Mouse (Mus musculus) erythroblast, embryonic 14.5 days (primary cell): ENCODE measurements at regions not wholly inside any gene's neighbourhood (a gene's known extent, or its start where the extent isn't known, plus 50 kb on each side); places are given as distances from the start of the nearest gene placed in this dataset.

Experiments used
- GATA1 ChIP-seq: IDR thresholded peaks from 2 replicates; pipeline ENCODE4 v1.6.1; 2012; ENCODE audit warnings: low read length, inconsistent platforms, mixed read lengths
- TAL1 ChIP-seq: IDR thresholded peaks from 3 replicates; pipeline ENCODE4 v1.6.1; 2012; ENCODE audit warnings: low read length, inconsistent platforms, mixed read lengths

DNA sequence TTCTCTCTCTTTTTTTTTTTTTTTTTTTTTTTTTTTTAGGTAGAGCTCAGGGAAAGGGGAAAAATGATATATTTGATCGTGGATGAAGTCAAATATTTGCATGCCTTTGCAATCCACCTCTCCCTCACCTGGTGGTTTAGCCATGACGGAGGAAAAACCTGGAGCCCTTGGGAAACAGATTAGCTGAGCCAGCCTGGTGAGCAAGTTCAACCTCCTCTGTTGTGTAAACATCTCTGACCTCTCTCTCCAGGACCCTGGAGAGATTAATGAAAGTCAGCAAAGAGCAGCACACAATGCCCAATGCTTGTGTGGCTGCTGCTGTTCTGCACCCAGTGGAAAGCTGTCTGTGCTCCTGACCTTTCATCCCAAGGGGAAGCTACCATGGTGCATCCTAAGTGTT lies 530.2 kb upstream of the Auts2 start:
- no peak for TF ChIP-seq TAL1
- TF ChIP-seq GATA1, result no peak
